Mouse (Mus musculus): Measurements from ENCODE around the gene Tmem135. TPM values are rescaled to one million over a fixed set of nuclear protein-coding genes. Genes with fewer than 3 reads are reported as not detected.
A peak's percentile ranks its signal among the peaks of the same experiment; 100 is the strongest.

Gene Tmem135
- polyA plus RNA-seq, 1 experiment = 13.1 TPM

- H3K36me3 ChIP-seq (ENCODE audit: control insufficient read depth, insufficient read depth) = no peaks in the 10 kb centered on the region
- H3K79me2 ChIP-seq (ENCODE audit: control insufficient read depth, insufficient read depth) = no peaks in the 10 kb centered on the region
- no peak overlapping the region for H3K4me2 ChIP-seq (ENCODE audit: low read depth)
- no peak overlapping the region for H3ac ChIP-seq (ENCODE audit: control insufficient read depth, insufficient read length)
- H3K4me3 ChIP-seq = no peak overlapping the region
- no peak for TF ChIP-seq POLR2A (IDR thresholded peaks at IDR 0.05; ENCODE audit: insufficient read length, low read depth)
- no peak for TF ChIP-seq USF1 (IDR thresholded peaks at IDR 0.05; ENCODE audit: low read depth)
- TF ChIP-seq REST (IDR thresholded peaks at IDR 0.05; ENCODE audit: insufficient read depth, insufficient read length) = no peak
- no peaks in the 10 kb centered on the region for H3K27me3 ChIP-seq (ENCODE audit: control insufficient read depth, insufficient read depth, insufficient read length)
Measured at GRCm38 (mm10) chr7:89161610-89162378, 242.2 kb downstream of the Tmem135 start.

- TF ChIP-seq E2F4 (IDR thresholded peaks at IDR 0.05; ENCODE audit: insufficient read depth) (no peak), USF1 (IDR thresholded peaks at IDR 0.05; ENCODE audit: low read depth) (no peak), TCF3 (IDR thresholded peaks at IDR 0.05; ENCODE audit: insufficient read length, low read depth) (no peak), MYOD1 (IDR thresholded peaks at IDR 0.05; ENCODE audit: control insufficient read depth in 1 of 3, insufficient read length in 2 of 3, low read depth in 2 of 3) (no peak)
- Histone ChIP-seq H3K79me2 (ENCODE audit: control insufficient read depth, insufficient read depth) (no peaks in the 10 kb centered on the region), H3K27me3 (ENCODE audit: control insufficient read depth, insufficient read depth, insufficient read length) (no peaks in the 10 kb centered on the region), H3ac (ENCODE audit: control insufficient read depth, insufficient read length) (no peak overlapping the region), H3K4me3 (no peak overlapping the region), H3K4me2 (ENCODE audit: low read depth) (no peak overlapping the region), H3K36me3 (ENCODE audit: control insufficient read depth, insufficient read depth) (peaks cover 4% of the 10 kb centered on the region)
Measured at GRCm38 (mm10) chr7:89157356-89157755, 246.7 kb downstream of the Tmem135 start.

- no peak for TF ChIP-seq POLR2A (IDR thresholded peaks at IDR 0.05; ENCODE audit: insufficient read length, low read depth)
- TF ChIP-seq SRF (IDR thresholded peaks at IDR 0.05; ENCODE audit: control insufficient read depth, insufficient read length, low read depth) = no peak
- TF ChIP-seq USF1 (IDR thresholded peaks at IDR 0.05; ENCODE audit: low read depth) = no peak
- TF ChIP-seq POLR2AphosphoS2 (IDR thresholded peaks at IDR 0.05; ENCODE audit: insufficient read length, low read depth) = no peak
- TF ChIP-seq MYOD1 (IDR thresholded peaks at IDR 0.05; ENCODE audit: control insufficient read depth in 1 of 3, insufficient read length in 2 of 3, low read depth in 2 of 3) = no peak
- TF ChIP-seq MAX (IDR thresholded peaks at IDR 0.05; ENCODE audit: low read depth) = no peak
- no peak for TF ChIP-seq CEBPB (IDR thresholded peaks at IDR 0.05; ENCODE audit: insufficient read depth, poor library complexity, severe bottlenecking)
- no peak for TF ChIP-seq E2F4 (IDR thresholded peaks at IDR 0.05; ENCODE audit: insufficient read depth)
- H3K36me3 ChIP-seq (ENCODE audit: control insufficient read depth, insufficient read depth) = peaks cover 4% of the 10 kb centered on the region
- no peak overlapping the region for H3K4me2 ChIP-seq (ENCODE audit: low read depth)
- H3ac ChIP-seq (ENCODE audit: control insufficient read depth, insufficient read length) = no peak overlapping the region
- H3K27me3 ChIP-seq (ENCODE audit: control insufficient read depth, insufficient read depth, insufficient read length) = no peaks in the 10 kb centered on the region
- H3K4me3 ChIP-seq = no peak overlapping the region
- H3K79me2 ChIP-seq (ENCODE audit: control insufficient read depth, insufficient read depth) = no peaks in the 10 kb centered on the region
Measured at GRCm38 (mm10) chr7:89156629-89157028, 247.4 kb downstream of the Tmem135 start.

- no peak overlapping the region for H3K4me3 ChIP-seq
- no peaks in the 10 kb centered on the region for H3K79me2 ChIP-seq (ENCODE audit: control insufficient read depth, insufficient read depth)
- H3K36me3 ChIP-seq (ENCODE audit: control insufficient read depth, insufficient read depth) = peaks cover 9% of the 10 kb centered on the region
- H3K27me3 ChIP-seq (ENCODE audit: control insufficient read depth, insufficient read depth, insufficient read length) = no peaks in the 10 kb centered on the region
- no peak for TF ChIP-seq MAX (IDR thresholded peaks at IDR 0.05; ENCODE audit: low read depth)
- peak in 1 of 3 experiments; percentile 31 for TF ChIP-seq MYOD1 (IDR thresholded peaks at IDR 0.05; ENCODE audit: control insufficient read depth in 1 of 3, insufficient read length in 2 of 3, low read depth in 2 of 3)
- H3ac ChIP-seq (ENCODE audit: control insufficient read depth, insufficient read length) = no peak overlapping the region
- peak overlapping the region; percentile 46 for H3K4me2 ChIP-seq (ENCODE audit: low read depth)
Measured at GRCm38 (mm10) chr7:89155741-89156140, 248.3 kb downstream of the Tmem135 start.

GRCm38 (mm10) chr7:89155223-89155622, 248.8 kb downstream of the Tmem135 start:
- Histone ChIP-seq H3K4me2 (ENCODE audit: low read depth) (peak overlapping the region; percentile 46), H3K27me3 (ENCODE audit: control insufficient read depth, insufficient read depth, insufficient read length) (no peaks in the 10 kb centered on the region), H3K36me3 (ENCODE audit: control insufficient read depth, insufficient read depth) (peaks cover 12% of the 10 kb centered on the region), H3ac (ENCODE audit: control insufficient read depth, insufficient read length) (no peak overlapping the region), H3K79me2 (ENCODE audit: control insufficient read depth, insufficient read depth) (no peaks in the 10 kb centered on the region), H3K4me3 (no peak overlapping the region)
- TF ChIP-seq MYOD1 (IDR thresholded peaks at IDR 0.05; ENCODE audit: control insufficient read depth in 1 of 3, insufficient read length in 2 of 3, low read depth in 2 of 3) = no peak
- TF ChIP-seq E2F4 (IDR thresholded peaks at IDR 0.05; ENCODE audit: insufficient read depth) = no peak
- no peak for TF ChIP-seq POLR2A (IDR thresholded peaks at IDR 0.05; ENCODE audit: insufficient read length, low read depth)
- no peak for TF ChIP-seq TCF3 (IDR thresholded peaks at IDR 0.05; ENCODE audit: insufficient read length, low read depth)
- TF ChIP-seq SRF (IDR thresholded peaks at IDR 0.05; ENCODE audit: control insufficient read depth, insufficient read length, low read depth) = no peak
- no peak for TF ChIP-seq USF1 (IDR thresholded peaks at IDR 0.05; ENCODE audit: low read depth)
- TF ChIP-seq TCF12 (IDR thresholded peaks at IDR 0.05; ENCODE audit: insufficient read depth, poor library complexity, severe bottlenecking) = no peak
- TF ChIP-seq CEBPB (IDR thresholded peaks at IDR 0.05; ENCODE audit: insufficient read depth, poor library complexity, severe bottlenecking) = no peak
- no peak for TF ChIP-seq MAX (IDR thresholded peaks at IDR 0.05; ENCODE audit: low read depth)
- TF ChIP-seq MYOG (IDR thresholded peaks at IDR 0.05; ENCODE audit: control insufficient read depth in 1 of 3, insufficient read depth in 1 of 3, insufficient read length in 2 of 3, low read depth in 2 of 3) = no peak
- no peak for TF ChIP-seq POLR2AphosphoS2 (IDR thresholded peaks at IDR 0.05; ENCODE audit: insufficient read length, low read depth)
- no peak for TF ChIP-seq REST (IDR thresholded peaks at IDR 0.05; ENCODE audit: insufficient read depth, insufficient read length)
